Mouse (Mus musculus) ES-Bruce4 (cell line): ENCODE data around the gene Ank2. TPM values are rescaled to one million over a fixed set of nuclear protein-coding genes. Genes with fewer than 3 reads are reported as not detected.

Experiments used
- H3K27ac ChIP-seq: 2 replicates; pipeline ENCODE4 v1.5.1; 2012; ENCODE audit warnings: low read length, inconsistent platforms; ENCODE audit not compliant: insufficient read depth
- H3K27me3 ChIP-seq: 2 replicates; pipeline ENCODE4 v1.6.1; 2012; ENCODE audit warnings: mild to moderate bottlenecking, low read length, inconsistent platforms; ENCODE audit not compliant: control insufficient read depth, poor library complexity, insufficient read depth, severe bottlenecking
- H3K36me3 ChIP-seq: 2 replicates; pipeline ENCODE4 v1.6.1; 2012; ENCODE audit warnings: inconsistent platforms, mild to moderate bottlenecking, low read length, moderate library complexity; ENCODE audit not compliant: control insufficient read depth, poor library complexity, insufficient read depth, severe bottlenecking
- H3K4me1 ChIP-seq: one replicate; pipeline ENCODE4 v1.8.1; 2011; ENCODE audit warnings: low read length; ENCODE audit not compliant: control insufficient read depth, insufficient read depth
- H3K4me3 ChIP-seq: 2 replicates; pipeline ENCODE4 v1.5.1; 2011; ENCODE audit warnings: low read depth, mild to moderate bottlenecking, low read length
- H3K9ac ChIP-seq: 2 replicates; pipeline ENCODE4 v1.6.1; 2012; ENCODE audit warnings: low read depth, mild to moderate bottlenecking, inconsistent platforms; ENCODE audit not compliant: poor library complexity, severe bottlenecking
- H3K9me3 ChIP-seq: replicated peaks from 2 replicates; pipeline ENCODE4 v1.6.1; 2012; ENCODE audit warnings: mild to moderate bottlenecking, low read length, inconsistent platforms; ENCODE audit not compliant: control insufficient read depth, poor library complexity, insufficient read depth, severe bottlenecking
- CTCF ChIP-seq: IDR thresholded peaks from one replicate; pipeline ENCODE4 v1.8.1; 2011; ENCODE audit warnings: low read depth, low read length
- EP300 ChIP-seq: IDR thresholded peaks from 2 replicates; pipeline ENCODE4 v1.6.1; 2011; ENCODE audit warnings: low read depth, low read length; ENCODE audit not compliant: insufficient read depth
- POLR2A ChIP-seq: IDR thresholded peaks from one replicate; pipeline ENCODE4 v1.8.1; 2011; ENCODE audit warnings: low read length; ENCODE audit not compliant: insufficient read depth
- polyA plus RNA-seq: library from polyadenylated mRNA; stranded (reverse); fragments of >200 nt; gene quantifications from 2 replicates; pipeline ENCODE4 v1.2.4, GENCODE M21; 2011; ENCODE audit warnings: low read depth; ENCODE audit not compliant: missing spikeins, insufficient read depth, insufficient read length

Gene Ank2
- polyA plus RNA-seq, 1 experiment: 29.9 TPM

DNA sequence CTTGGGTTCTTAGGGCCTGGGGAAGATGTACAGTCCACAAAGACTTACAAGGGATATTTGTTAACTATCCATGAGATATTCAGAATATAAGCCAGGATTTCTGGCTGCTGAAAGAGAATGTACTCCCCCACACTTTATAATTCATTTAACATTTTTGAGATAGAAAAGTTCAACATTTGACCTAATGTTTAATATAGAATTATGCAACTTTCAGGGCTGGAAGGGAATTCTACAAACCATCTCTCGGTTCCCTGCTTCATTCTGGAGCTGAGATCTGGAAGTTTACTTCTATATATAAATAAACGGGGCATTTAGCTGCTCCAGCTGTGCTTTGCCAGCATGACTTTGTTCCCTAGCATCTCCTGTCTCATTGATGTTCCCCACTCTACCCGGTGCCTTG is 372.9 kb downstream of the Ank2 start:
- H3K4me1 ChIP-seq: no peaks in the 10 kb centered on the region
- no peak overlapping the region for H3K27ac ChIP-seq
- TF ChIP-seq POLR2A (no peak), CTCF (no peak), EP300 (no peak)
- H3K27me3 ChIP-seq: no peaks in the 10 kb centered on the region
- no peaks in the 10 kb centered on the region for H3K36me3 ChIP-seq
- H3K9ac ChIP-seq: no peak overlapping the region
- no peak overlapping the region for H3K4me3 ChIP-seq
- no peaks in the 10 kb centered on the region for H3K9me3 ChIP-seq

DNA sequence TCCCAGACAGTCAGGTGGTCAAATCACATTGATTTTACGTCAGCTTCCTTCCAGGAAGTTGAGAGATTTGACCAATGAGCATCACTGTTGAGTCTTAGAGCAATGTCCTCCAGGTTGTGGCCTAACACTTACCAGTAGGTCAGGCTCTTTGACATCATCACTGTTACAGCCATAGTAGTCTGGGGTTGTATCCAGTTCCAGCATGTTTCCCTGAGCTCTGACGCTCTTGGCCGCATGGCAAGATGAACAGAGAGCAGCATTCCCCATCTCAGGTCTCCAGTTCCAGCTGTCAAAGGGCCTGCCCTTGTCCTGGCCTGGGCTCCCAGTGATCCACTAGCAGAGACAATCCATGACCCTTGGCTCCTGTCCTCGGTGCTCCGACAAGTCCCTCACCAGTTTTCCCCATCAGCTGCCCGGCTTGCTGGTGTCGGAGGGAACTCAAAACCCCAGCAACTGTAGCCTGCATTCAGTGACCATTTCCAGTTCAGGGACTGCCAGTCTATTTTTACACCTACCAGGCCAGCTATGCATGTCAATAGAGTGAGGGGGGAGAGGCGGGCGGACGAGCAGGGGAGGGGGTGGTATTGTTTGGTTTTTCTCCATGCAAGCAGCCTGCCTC is 374.7 kb downstream of the Ank2 start:
- Histone ChIP-seq H3K9me3 (no peaks in the 10 kb centered on the region), H3K9ac (no peak overlapping the region), H3K36me3 (no peaks in the 10 kb centered on the region), H3K27me3 (no peaks in the 10 kb centered on the region), H3K4me3 (no peak overlapping the region), H3K4me1 (no peaks in the 10 kb centered on the region), H3K27ac (no peak overlapping the region)
- TF ChIP-seq EP300 (no peak), CTCF (no peak), POLR2A (no peak)

DNA sequence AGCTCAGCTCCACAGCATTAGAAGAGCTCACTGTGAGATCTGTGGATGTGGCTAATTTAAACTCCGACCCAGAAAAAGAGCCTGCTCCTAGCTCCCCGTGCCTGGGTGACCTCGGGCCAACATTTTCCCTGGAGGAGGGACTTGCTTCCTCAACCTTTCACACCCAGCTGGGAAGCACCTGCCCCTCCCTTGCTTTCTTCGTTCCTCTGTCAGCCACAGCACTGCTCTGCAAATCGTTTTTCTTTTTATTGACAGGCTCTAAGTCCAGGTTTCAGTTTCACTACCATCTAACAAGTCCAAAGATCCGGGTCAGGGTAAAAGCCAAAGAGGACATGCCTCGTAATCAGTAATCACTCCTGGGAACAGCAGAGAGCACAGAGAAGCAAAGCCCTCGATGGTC is 375.8 kb downstream of the Ank2 start:
- H3K9ac ChIP-seq: no peak overlapping the region
- H3K4me1 ChIP-seq: no peaks in the 10 kb centered on the region
- H3K27ac ChIP-seq: no peak overlapping the region
- H3K36me3 ChIP-seq: no peaks in the 10 kb centered on the region
- no peak overlapping the region for H3K4me3 ChIP-seq
- H3K27me3 ChIP-seq: no peaks in the 10 kb centered on the region
- H3K9me3 ChIP-seq: no peaks in the 10 kb centered on the region
- no peak for TF ChIP-seq POLR2A
- TF ChIP-seq CTCF: no peak
- TF ChIP-seq EP300: no peak

DNA sequence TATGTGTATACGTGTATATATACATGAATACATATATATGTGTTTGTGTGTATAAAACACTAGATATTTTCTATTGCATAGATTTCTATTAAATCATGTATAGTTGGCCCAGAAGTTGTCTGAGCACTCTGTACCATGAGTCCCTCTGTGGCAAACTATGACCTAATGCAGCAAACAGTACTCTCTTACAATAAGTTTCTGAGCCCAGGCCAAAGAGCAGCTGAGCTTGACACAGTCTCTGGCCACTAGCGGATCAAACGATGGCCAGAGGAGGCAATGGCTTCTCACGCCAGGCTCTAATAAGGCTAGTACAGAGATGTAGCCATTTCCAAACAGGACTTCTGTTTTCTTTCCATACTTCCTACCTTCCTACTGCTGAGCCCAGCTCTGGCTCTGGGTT is 380.4 kb downstream of the Ank2 start:
- Histone ChIP-seq H3K27ac (no peak overlapping the region), H3K4me3 (no peak overlapping the region), H3K9me3 (no peaks in the 10 kb centered on the region), H3K27me3 (no peaks in the 10 kb centered on the region), H3K9ac (no peak overlapping the region), H3K36me3 (no peaks in the 10 kb centered on the region), H3K4me1 (no peaks in the 10 kb centered on the region)
- TF ChIP-seq CTCF (no peak), POLR2A (no peak), EP300 (no peak)

DNA sequence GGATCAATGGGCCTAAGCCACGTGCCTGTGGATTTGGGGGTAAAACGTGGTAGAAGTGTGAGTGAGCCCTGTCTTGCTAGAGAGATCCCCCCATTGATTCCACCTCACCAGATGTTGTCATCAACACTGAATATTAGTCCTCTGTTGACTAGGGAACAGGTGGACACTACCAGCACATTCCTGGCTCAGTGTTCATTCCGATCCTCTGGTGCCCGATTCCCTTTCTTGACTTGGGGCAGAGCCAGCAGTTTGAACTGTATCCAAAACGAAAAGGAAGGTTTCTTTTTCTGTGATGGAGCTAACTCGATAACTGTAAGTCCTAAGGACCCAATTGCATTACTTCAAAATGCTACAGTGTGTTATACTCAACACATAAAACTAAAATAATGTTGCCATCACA is 382.9 kb downstream of the Ank2 start:
- TF ChIP-seq CTCF (no peak), EP300 (no peak), POLR2A (no peak)

DNA sequence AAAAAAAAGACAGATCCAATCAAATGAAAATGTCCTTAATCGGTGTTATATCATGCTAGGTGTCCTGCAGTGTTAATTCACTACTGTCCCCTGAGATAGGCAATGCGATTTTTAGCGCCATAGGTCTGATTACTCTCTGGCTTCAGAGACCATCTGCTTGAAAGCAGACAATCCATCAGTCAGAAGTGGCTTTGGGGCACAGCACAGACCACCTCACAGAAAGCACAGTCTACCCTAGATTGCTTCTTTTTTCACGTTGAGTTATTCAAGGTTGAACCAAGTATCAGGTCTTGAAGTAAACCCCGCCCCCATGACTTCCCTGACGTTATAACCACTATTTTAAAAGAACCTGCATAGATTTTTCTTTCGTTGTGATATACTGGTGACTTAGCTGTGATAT is 385.9 kb downstream of the Ank2 start:
- no peaks in the 10 kb centered on the region for H3K27me3 ChIP-seq
- H3K36me3 ChIP-seq: no peaks in the 10 kb centered on the region
- no peak overlapping the region for H3K27ac ChIP-seq
- no peak overlapping the region for H3K9ac ChIP-seq
- H3K4me3 ChIP-seq: no peak overlapping the region
- no peaks in the 10 kb centered on the region for H3K4me1 ChIP-seq
- H3K9me3 ChIP-seq: no peaks in the 10 kb centered on the region
- no peak for TF ChIP-seq CTCF
- TF ChIP-seq POLR2A: no peak
- TF ChIP-seq EP300: no peak

More for the DNA sequence above, 382.9 kb downstream of the Ank2 start:
- Histone ChIP-seq H3K9me3 (no peaks in the 10 kb centered on the region), H3K27ac (no peak overlapping the region), H3K36me3 (no peaks in the 10 kb centered on the region), H3K4me1 (no peaks in the 10 kb centered on the region), H3K4me3 (no peak overlapping the region), H3K9ac (no peak overlapping the region), H3K27me3 (no peaks in the 10 kb centered on the region)
